Mouse (Mus musculus): ENCODE measurements around the gene Cblc. TPM values are rescaled to one million over a fixed set of nuclear protein-coding genes. Genes with fewer than 3 reads are reported as not detected.

The Cblc gene
- under 1 TPM in 1 of 2 experiments, not detected in 1; 0.64 TPM for total RNA-seq (2021)
- long read RNA-seq, experiment 1, partial matches to known transcripts = 0 of 1 reads
- long read RNA-seq, experiment 1, other reads (novel, unspliced or antisense) = 1 of 1 reads
- long read RNA-seq, experiment 2 = 0 reads

- DNase-seq (ENCODE audit: low spot score in 2 of 2) = peak; percentile 81 to 83
Measured at GRCm38 (mm10) chr7:19796697-19797588, at the start of gene Cblc. TSS of gene Cblc (minus strand) at chr7:19796809.

DNA sequence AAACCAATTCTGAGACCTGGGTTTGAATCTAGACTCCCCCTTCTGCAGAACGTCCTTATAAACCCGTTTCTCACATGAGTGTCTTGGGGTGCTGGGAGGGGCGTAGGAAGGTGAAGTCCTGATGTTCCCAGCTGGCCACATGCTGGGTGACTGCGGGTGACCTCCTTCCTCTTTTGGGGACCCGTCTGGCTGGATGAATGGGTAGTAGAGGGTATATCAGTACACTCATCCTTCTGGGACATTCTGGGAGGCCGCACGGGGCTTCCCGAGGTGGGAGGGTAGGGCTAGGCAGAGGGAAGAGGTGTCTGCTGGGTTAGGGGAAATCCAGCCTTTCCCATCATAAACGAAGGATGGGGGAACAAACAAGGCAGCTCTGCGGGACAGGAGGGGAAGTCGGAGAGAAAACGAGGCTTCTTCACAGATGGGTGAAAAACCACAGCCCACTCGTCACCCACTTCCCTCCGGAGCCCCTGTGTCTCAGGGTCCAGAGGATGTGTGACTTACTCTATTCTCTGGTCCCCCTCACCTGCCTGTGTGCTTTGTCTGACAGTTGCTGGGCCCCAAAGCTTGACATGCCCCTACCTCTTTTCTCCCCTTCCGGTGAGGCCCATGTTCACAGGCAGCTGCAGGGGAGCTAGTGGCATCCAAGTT lies 48.0 kb upstream of the Cblc start:
- no peak for DNase-seq (ENCODE audit: low spot score in 2 of 2)

DNA sequence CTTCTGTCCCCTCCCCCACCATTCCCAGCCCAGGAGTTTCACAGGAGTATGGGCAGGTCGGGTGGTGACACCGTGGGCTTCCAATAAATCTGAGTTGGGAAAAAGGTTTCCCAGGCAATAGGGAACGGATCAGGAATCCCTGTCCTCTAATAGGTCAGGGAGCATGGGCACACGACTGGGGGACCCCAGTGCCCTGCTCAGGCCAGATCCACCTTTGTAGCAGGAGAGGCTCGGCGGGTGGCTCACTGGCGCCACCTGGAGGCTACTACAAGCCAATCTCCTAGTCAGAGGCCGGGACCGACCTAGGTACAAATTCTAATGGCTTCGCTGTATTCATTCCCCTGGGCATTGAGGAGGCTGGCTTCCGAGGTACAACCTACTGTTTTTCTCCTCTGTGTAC lies 47.0 kb upstream of the Cblc start:
- DNase-seq (ENCODE audit: low spot score in 2 of 2) = peak; percentile 75 to 82

- no peak for DNase-seq (ENCODE audit: low spot score in 2 of 2)
Measured at GRCm38 (mm10) chr7:19842885-19843504, 46.4 kb upstream of the Cblc start.

DNA sequence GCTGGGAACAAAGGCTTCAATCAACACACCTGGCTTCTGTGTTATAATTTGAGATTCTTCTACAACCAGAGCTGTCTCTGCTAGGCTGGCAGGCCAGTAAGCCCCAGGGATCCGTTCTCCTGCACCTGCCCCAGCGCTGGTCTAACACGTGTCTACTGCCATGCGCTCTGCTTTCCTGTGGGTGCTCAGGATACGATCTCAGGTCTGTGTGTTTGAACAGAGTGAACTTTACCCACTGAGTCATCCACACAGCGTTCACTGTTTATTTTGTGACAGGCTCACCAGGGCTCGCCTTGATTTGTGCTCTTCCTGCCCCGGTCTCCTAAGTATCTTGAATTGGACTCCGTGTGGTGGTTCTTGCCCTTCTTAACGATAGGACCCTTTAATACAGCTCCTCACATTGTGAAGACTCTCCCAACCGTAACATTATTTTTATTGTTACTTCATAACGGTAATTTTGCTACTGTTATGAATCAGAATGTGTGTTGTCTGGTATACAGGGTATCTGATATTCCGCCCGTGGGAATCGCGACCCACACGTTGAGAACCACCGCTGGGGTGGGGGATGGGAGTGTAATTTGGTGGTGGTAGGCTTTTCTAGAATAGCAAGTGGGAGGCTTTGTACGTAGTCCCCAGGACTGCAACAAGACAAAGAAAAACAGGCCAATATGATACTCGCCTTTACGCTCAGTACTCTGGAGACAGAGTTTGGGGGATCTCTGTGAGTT lies 45.2 kb upstream of the Cblc start:
- no peak for DNase-seq (ENCODE audit: low spot score in 2 of 2)

DNA sequence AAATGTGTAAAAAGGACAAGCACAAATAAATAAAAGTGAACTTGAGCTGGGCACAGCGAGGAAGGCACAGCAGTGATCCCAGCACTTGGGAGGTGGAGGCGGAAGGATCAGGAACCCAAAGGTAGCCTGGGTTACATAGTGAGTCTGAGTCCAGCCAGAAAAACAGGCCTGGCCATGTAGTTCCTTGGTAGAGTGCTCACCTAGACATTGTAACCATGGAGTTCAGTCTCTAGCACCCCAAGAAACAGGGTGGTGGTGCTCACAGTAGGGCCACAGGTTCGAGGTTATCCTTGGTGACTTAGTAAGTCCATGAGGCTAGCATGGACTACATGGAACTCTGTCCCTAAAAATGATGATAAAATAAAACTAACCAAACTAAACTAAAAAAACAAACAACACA lies 44.3 kb upstream of the Cblc start:
- no peak for DNase-seq (ENCODE audit: low spot score in 2 of 2)

DNA sequence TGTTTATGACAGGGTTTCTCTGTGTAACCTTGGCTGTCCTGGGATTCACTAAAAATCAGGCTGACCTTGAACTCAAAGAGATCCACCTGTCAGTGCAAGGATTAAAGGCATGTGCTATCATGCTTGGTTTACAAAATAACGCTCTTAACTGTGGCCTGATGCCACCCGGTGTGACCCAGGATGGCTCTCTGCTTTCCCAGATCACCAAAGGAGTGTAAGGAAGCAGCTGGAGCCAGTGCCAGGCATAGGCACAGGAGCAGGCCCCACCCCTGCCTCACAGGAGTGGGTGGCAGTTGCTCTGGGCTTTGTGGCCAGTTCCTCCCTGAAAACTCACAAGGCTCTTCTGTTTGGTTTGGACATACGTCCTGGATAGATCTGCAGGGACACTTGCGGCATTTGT lies 43.8 kb upstream of the Cblc start:
- no peak for DNase-seq (ENCODE audit: low spot score in 2 of 2)

DNA sequence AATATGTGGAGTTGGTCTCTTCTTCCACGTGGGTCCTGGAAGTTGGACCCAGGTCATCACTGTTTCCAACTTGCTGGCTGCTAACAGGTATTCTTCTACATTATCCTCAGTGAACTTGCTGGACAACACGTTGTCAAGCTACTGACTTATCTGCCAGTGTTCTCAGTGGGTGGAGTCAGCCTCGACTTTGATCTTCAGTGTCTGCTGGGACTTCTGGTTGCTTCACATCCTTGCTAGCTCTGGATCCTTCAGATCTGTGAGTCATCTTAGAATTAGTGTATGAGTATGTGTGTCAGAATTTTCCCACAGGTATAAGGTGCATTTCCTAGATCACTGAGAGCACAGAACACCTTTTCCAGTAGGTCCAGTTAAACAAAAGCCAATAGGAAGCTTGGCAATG lies 40.2 kb upstream of the Cblc start:
- no peak for DNase-seq (ENCODE audit: low spot score in 2 of 2)

GRCm38 (mm10) chr7:19834055-19834454 lies 37.4 kb upstream of the Cblc start:
- DNase-seq (ENCODE audit: low spot score in 2 of 2) = no peak

GRCm38 (mm10) chr7:19831837-19832236 lies 35.2 kb upstream of the Cblc start:
- no peak for DNase-seq (ENCODE audit: low spot score in 2 of 2)

DNA sequence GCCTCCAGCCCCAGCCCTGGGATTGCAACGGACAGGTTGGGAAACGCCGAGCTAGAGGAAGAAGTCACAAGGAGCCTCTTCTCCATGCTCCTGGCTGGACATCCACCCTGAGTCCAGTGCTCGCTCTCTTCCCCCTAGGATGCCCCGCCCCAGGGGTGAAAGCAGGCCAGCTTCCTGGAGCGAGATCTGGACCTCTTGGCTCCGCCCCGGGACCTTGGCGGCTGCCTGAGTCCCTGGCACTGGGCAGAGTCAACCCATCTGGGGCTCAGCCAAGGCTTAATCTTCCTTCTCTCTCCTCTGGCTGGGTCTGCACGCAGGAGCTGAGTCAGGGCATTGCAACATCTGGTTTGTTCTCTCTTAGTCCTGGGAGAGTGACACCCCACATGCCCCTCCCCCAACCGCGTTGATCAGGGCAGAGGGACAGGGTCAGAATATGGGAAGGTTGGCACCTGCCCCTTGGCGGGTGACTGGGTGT lies 34.1 kb upstream of the Cblc start:
- DNase-seq (ENCODE audit: low spot score in 2 of 2) = peak; percentile 83 to 85

DNA sequence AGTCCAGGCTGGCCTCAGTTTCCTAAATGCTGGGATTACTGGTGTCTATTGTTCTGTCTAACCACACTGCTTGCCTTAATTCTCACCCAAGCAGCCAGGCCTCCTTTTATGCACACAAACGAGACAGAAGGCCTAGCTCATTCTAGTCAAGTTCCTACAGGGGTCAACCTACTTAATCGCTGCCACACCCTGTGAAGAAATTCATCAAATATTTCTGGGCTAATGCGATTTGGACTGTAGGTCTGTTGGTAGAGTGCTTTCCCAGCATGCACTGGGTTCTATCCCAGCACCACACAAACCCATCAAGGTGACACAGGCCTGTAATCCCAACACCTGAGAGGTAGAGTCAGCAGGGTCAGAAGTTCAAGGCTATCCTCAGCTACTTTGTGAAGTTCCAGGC lies 33.1 kb upstream of the Cblc start:
- no peak for DNase-seq (ENCODE audit: low spot score in 2 of 2)

DNA sequence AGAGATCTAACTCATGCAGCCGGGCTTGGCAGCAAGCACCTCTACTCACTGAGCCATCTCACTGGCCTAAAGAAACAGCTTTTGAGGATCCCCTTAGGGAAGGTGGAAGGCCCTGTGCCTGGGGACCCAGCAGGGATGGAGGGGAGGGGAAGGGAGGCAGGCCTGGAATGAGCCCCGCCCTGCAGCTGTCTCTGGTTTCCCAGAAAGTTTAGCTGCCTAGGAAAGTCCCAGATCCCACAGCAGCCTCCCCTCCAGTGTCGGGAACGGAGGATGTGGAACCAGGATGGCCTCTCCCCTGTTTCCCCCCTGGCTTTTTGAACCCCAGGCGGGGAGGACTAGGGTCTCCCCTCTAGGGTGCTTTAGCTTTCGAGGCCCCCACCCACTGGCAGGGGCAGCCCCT lies 30.1 kb upstream of the Cblc start:
- DNase-seq (ENCODE audit: low spot score in 2 of 2) = no peak

- peak; percentile 84 to 87 for DNase-seq (ENCODE audit: low spot score in 2 of 2)
Measured at GRCm38 (mm10) chr7:19824182-19824973, 27.8 kb upstream of the Cblc start.

GRCm38 (mm10) chr7:19823256-19824181 lies 26.9 kb upstream of the Cblc start:
- no peak for DNase-seq (ENCODE audit: low spot score in 2 of 2)

DNA sequence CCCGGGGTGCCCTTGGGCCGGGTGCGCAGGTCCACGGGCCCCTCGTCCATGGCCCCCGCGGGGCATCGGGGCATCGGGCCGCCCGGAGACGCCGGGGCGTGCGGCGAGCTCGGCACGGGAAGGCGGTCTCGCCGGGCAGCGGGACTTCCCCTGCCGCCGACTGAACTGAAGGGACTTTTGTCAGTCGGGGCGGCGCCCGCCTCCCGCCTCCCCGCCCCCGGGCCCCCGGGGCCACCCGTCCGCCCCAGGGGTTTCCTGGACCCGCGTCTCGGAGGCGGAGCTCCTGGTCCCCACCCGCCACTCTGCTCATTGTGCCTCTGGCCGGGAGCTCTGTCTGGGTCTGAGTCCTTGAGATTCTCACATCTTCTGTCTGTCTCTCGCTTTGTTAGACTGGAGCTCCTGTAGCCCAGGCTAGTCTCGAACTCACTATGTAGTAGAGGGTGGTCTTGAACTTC lies 26.0 kb upstream of the Cblc start, which contains the start of gene Bcl3:
TSS of gene Bcl3 (minus strand) at position 167 of the 455 bp plus-strand sequence.
- DNase-seq (ENCODE audit: low spot score in 2 of 2) = peak; percentile 67 to 80

- DNase-seq (ENCODE audit: low spot score in 2 of 2) = no peak
Measured at GRCm38 (mm10) chr7:19822193-19822592, 25.6 kb upstream of the Cblc start.

DNA sequence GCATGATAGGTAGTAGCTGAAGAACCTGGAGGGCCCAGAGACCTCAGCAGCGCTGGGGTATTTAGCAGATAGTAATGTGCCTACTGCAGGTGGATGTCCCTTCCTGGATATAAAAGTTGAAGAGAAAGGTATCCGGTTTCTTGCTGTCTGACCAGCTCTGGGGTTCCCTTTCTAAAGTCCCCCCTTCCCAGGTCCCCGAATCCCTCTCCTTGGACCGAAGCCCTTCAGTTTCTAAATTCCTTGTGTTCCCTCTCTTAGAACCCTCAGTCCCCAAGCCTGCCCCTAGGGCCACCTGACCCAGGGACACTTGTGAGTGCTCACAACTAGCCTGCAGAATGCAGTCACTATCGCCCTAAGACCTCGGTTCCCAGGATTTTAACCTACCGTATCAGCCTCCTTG lies 25.0 kb upstream of the Cblc start:
- no peak for DNase-seq (ENCODE audit: low spot score in 2 of 2)

Measured in adrenal gland, adult 18-20 months (tissue).